Mouse (Mus musculus): ENCODE results near the gene Chat.
A peak's percentile ranks its signal among the peaks of the same experiment; 100 is the strongest.
"Not testable (repeated sequence)": the region's sequence is repeated elsewhere in the genome, so short reads cannot be mapped to it uniquely, and the experiment has no call there.

Gene Chat

DNA sequence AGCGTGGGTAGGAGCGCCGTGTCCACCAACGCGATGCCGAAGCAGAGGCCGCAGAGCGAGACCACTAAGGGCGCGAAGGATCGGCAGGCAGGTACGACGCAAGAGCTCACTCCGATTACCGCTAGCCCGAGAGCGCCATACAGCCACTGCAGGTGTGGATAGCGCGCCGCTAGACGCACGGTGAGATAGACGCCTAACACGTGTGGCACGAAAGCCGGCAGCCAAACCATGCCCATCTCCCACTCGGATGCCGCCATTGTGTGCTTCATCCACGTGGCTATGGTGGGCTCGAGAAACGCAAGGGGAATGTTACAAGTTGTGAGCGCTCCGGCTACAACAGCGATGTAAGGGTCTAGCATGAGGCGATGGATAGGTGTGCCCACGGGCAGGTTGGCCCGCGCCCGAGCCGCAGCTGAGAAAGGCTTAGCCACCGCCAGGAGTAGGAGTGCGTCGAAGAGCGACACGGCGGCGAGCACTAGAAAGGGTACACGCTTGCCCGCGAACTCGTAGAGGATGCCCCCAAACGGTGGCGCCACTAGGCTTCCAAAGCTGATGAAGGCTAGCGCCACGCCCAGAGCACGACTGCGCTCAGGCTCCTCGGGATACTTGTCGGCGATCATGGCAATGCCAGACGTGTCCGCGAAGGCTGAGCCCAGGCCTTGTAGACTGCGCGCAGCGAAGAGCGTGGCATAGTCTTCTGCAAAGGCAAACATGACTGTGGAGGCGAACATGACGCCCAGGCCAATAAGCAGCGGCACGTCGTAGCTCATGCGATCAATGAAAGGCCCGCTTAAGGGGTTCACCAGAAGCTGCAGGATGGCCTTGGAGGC lies 2.4 kb downstream of the Chat start:
- no peak for DNase-seq (ENCODE audit: low spot score)

DNA sequence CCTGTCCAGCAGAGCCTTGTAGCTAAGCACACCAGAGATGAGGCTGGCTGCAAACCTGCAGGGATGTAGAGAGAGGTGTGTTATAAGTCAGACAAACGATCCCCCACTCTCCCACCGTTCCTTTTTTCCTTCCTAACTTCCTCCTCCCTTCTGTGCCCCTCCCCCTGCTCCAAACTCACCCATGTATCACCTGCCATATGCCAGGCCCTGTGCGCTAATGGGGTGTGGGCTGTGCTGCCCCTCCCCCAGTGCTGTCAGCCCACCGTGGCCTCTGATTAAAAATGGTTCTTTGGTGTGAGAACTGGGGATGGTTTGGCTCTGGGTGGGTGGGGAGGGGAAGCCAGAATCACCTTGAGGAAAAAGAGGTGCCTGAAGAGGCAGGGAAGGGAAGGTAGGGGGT lies 13.2 kb downstream of the Chat start:
- DNase-seq (ENCODE audit: low spot score), result no peak

DNA sequence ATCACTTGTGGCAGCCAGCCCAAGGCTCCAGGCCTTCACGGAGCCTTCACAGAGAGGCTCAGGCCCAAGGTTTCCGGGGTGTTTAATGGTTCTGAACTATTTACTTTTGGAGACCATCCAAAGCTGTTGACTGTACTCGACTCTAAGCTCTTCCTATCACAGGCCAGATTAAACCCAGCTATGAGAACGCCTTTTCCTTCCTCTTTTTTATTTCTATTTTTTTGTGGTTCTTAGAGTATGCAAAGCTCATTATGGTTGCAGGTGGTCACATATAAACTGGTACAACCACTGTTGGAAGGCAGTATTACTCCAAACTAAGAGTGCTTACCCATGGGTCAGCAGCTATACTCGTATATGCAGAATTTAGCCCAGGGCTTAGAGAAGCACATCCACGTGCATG lies 18.8 kb downstream of the Chat start:
- DNase-seq (ENCODE audit: low spot score), result no peak

DNA sequence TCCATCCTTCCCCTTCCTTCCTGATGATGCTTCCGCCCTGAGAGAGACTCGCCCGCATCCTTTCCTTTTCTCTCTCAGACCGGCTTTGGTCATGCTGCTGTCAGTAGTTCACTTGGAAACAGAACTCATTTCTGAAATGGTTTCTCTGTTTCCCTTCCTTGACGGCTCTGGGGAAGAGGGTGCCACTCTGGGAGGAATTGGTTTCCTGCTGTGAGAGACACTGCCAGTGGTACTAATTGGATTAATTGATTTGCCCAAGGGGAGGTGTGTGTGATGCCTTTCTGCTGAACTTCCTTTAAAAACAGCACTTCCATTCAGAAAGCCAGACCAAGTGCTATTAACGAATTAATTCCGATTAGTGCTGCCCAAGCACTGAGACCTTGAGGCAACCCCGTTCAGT lies 22.3 kb downstream of the Chat start:
- no peak for DNase-seq (ENCODE audit: low spot score)

DNA sequence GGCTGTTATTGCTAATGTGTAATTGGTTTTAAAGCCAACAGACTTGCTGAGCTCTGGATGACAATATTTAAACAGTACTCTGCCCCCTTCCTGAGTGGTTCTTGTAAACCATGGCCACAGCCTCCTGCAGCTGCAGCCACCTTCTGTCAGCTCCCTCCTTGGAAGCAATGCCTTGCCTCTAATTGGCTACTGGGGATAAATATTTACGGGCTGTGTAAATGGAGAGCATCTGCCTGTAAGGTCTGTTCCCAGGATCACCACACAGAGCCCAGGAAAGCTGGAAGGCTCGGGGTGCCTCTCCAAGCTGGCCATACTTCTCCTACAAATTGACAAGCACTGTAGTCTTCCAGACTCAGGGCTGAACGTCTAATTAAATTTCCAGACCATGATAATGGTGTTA lies 26.0 kb downstream of the Chat start:
- DNase-seq (ENCODE audit: low spot score), result no peak

DNA sequence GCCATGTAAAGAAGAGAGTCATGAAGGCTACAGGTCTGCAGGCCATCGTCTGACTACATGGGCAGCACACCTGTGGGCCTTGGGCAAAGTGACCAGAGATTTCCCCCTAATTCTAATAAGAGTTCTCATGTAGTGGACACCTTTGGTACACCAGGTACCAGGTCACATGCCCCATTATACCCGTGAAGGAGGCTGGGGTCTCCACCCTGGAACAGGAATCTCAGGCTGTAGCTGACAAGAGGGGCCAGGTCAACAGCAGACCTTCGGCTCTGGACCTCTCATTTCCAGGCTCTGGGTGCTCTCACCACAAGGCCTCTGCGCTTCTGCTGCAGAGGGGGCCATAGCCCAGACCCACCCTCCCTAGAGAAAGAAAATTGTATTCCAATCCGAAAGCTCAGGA lies 26.5 kb downstream of the Chat start:
- DNase-seq (ENCODE audit: low spot score), result no peak

DNA sequence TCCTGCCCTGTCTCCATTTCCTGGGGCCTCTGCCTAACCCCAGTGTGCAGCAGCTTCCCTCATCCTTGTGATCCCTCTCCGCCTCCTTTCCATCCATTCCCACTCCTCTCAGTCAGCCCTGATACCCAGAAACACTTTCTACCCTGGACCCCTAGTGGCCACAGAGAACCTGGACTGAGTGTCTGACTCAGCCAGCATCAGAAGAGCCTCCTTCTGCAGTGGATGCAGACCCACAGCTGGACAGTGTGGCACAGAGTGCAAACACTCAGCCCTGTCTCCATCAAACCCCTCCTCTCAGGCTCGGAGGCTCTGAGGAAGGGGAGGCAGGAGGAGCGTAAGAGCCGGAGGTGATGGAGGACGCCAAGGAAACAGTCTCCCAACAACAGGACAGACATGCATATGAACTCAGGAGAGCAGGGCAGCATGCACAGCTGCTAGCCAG lies 28.4 kb downstream of the Chat start:
- DNase-seq (ENCODE audit: low spot score), result no peak

DNA sequence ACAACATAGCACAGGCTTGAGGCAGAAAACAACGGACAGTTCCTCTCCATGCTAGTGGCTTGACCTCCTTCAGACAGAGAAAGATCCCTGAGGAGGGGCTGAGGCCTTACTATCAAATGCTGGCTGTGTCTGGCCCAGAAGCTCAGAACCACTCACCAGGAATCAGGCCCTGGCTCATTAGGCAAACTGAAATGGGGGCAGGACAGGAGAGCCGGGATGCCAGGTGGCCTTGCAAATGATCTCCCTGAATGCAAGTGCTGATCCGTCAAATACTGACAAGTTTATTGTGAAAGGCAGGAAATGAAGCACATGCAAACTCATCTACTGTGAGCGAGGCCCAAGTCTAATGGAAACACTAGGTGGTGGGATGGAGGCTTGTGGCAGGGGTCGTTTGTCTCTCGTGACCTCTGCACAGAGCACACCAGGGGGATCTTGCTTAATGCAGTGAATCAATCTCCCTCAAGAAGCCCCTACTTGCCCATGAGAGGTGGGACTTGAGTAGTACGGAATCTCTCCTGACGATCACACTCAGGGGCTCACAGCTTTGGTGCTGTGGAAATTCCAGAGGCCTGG lies 36.7 kb downstream of the Chat start:
- DNase-seq (ENCODE audit: low spot score), result no peak

DNA sequence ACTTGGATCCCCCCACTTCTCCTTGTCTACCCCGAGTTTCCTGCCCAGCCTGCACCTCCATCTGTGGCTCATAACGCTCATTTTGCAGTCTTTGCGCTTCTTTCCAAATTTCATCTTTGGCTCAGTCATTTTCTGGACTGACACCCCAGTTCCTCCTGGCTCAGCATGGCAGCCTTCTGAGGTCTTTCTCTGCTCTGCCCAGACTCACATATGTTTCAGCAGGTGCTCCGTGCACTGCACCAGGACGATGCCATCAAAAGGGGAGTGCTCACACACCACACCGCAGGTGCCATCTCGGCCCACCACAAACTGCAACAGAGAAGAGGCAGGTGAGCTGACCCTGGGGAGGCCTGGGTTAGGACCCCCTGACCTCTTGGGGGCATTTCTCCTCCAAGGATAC lies 41.8 kb downstream of the Chat start:
- no peak for DNase-seq (ENCODE audit: low spot score)

DNA sequence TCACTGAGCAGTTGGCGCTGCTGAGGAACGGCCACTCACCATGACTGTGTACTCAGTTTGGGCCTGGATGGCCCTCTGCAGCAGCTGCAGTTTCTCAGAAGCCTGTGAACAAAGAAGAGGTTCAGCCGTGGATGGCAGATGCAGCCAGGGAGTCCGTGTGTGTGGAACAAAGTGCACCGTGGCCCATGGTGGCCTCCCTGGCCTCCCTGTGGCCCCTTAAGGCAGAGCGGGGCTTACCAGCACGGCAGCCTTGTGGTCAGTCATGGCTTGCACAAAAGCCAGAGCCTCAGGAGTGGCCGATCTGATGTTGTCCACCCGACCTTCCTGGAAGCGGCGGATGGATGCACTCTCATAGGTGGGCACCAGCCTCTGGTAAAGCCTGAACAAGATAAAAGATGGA lies 47.0 kb downstream of the Chat start:
- no peak for DNase-seq (ENCODE audit: low spot score)

DNA sequence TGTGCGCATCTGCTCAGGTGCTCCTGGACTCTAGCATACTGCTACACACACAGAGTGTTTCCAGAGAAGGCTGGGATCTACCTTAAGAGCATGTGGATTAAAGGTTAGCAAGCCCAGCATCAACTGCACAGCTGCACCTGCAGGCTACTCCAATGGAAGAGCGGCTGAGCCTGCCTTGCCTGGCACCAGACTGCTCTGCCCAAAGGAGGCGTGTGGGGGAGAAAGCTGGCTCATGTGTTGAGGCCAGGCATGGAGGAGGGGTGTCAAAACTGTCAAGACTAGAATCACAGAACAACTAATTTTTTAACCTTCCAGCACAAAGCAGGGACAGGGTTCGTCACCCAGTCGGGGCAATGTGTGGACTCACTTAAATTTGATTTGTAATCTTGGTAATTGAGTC lies 53.7 kb downstream of the Chat start:
- DNase-seq (ENCODE audit: low spot score), result no peak

DNA sequence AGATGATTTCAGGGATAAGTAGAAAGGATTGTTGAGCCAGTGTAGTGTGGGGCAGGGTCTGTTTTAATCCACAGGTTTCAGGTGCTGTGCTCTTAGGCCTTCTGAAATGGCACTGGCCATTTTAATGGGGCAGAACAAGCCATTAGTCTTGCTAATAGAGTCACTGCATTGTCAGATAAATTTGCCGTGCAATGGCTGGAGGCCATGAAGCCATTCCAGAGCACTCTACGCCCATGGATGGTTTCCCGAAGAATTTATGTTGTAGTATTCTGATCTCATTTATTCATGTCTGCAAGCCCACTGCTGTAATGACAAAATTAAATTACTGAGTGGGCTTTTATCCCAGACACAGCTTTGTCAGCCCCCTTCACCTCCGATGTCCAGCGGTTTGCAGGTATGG lies 55.7 kb downstream of the Chat start:
- DNase-seq (ENCODE audit: low spot score), result no peak

DNA sequence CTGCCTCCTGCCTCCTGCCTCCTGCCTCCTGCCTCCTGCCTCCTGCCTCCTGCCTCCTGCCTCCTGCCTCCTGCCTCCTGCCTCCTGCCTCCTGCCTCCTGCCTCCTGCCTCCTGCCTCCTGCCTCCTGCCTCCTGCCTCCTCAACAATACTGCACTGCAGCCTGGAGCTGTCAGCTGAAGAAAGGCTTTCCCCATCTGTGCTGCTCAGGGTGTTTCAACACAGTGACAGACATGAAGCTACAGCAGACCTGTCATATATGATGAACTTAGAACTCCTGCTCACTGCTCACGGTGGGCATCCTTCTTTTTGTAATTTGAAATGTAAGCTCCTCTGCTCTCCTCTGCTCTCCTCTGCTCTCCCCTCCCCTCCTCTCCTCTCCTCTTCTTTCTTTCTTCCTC lies 60.4 kb downstream of the Chat start:
- DNase-seq (ENCODE audit: low spot score), result not testable (repeated sequence)

DNA sequence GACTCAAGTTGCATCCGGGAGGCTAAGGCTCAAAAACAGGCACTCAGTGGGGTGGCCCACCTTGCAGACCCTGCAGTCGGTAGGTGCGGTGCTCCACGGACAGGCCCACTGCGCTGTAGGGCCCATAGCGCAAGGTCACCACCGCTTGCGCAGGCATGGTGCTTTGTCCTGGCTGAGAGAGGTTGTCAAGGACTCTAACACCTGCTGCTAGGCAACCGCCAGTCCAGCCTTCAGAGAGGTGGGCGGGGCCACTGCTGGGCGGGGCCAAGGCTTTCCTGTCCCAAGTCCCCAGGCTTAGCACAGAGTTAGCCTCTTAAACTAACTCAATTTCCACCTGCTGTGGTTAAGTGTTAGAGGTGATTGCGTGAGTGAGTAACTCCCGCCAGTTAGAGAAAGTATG lies 77.6 kb downstream of the Chat start, which contains the start of gene 1700024G13Rik:
1700024G13Rik (minus strand) TSS at position 196 of the 400 bp plus-strand sequence.
- no peak for DNase-seq (ENCODE audit: low spot score)

DNA sequence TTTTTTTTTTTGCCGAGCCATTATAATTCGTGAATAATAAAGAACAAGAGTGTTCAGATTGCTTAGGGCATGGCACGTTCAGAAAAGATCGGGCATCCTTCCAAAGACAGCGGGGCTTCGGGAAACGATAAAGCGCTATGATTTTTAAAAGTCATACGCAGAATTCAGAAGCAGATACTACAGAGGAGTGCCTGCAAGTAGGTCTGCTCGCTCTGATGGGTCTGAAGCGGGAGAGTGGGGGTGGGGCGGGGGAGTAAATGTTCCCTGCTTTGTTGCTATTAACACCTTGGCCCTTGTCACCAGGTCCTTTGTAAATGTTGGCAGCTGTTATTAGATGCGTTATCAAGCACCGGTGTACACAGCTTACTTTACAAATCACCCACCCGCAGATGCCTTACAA lies 84.2 kb downstream of the Chat start:
- DNase-seq (ENCODE audit: low spot score), result no peak

DNA sequence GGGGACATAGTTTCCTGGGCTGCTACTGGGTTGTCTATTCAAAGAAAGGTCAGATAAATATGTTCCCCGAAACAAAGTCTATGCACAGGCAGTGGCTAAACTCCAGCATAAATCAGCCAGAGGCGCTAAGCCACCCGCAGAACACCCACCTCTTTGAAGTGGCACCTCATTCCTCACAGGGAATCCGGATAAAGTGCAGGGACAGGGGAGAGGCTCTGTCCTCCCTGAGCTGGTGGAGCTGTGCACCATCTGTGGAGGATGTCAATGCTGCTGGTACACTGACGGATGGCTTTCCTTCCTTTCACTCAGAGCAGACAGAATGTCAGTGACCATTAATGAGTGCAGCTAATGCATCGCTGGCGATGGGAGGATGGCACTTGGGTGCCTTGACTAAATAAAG lies 84.7 kb downstream of the Chat start:
- DNase-seq (ENCODE audit: low spot score), result no peak

DNA sequence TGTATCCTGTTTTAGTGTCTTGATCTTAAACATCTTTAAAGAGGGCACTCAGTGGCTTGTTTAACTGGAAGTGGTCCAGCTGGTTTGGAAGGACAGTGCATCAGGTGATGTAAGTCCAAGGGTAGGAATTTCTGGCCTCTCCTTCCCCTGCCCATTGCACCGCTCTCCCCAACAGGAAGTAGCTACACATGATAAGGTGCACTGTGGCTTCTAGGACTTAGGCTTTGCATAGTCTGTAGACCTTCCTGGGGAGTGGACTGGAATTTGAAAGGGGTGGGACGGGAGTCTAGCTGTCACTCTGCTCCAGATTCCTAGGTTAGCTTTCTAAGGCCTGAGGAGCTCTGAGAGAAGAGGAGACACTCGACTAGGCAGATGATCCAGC lies 85.7 kb downstream of the Chat start:
- no peak for DNase-seq (ENCODE audit: low spot score)

DNA sequence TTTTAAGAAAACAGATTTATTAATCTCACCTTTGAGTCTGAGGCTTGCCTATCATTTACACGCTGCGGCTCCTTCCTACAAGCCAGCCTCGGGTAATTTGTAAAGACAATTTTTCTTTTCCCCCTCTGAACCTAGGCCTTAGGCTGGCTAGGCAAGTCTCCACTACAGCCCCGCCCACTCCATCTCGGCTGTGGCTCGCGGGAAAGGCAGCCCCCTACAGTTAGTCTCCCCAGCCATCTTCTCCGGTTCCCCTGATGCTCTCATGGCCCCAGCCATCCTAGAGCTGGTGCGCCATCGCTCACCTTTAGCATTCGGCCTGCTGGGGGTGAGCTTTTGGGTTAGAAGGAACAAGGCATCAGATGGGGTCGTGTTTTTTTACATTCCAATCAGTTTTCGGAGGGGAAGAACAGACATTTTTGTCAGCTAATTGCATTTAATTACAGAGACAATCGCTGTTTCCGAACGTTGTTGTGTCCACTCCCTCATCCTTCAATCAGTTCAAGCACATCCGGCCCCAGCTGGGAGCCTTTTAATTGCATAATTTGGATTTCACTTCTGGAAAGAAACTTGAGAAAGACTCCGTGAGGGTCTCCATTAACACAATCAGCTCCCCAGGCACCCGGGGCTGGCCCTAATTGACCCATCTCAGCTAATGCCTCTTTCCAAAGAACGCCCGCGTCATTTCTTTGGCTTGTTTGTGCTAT lies 86.2 kb downstream of the Chat start:
- DNase-seq (ENCODE audit: low spot score), result no peak

DNA sequence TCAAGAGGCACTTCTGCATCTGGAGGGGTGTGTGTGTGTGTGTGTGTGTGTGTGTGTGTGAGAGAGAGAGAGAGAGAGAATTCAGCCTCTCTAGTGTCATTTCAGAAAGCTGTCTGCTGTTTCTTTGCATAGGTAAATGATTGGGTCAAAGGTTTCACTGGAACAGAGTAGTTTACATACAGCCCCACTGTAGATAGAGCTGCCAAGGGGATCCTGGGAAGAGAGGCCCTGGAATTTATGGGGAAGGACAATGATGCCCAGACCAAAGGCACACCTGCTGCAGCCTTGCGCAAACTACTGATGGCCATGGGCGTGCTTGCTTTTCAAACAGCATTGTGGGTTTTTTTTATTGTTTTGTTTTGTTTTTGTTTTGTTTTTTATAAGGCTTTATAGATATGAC lies 93.3 kb downstream of the Chat start:
- no peak for DNase-seq (ENCODE audit: low spot score)

DNA sequence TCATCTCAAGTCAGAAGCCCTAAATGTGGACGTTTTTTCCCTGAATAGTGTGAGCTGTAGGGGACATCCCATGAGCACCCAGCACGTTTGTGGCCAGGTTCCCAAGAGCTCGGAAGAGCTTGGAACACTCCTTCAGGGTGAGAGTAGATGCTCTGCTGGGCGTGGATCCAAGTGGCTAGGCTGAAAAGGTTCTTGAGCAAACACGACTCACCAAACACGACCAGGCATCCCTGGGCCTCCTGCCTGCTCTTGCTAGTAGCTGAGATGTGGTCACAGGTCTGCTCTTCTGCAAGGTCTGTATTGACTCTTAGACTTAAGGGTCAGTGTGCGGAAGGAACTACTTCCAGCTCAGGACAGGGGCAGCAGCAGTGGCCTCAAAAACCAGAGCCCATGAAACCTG lies 96.0 kb downstream of the Chat start:
- DNase-seq (ENCODE audit: low spot score), result peak; percentile 24

DNA sequence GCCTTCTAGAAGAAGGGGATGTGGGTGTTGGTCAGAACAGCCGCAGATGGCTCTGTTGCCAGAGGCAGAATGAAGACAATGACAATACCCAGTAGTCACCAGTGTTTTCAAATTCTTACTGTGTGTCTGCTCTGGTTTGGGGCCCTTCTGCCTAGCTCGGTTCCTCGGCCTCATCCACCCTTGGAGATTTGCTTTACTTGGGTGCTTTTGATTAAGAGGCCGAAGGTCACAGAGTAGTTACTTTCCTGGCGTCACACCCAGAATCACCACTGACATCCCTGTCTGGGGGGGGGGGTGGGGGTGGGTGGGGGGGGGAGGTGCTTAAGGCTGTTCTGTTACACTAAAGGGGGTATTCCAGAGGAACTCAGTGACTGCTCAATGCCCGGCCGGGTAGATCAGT lies 101.4 kb downstream of the Chat start:
- DNase-seq (ENCODE audit: low spot score), result no peak

All from adipocyte (in vitro differentiated cells).